In genomic region chr8:46208354-46208753, GRCm38 (mm10) we compare ENCODE assay signal across 9 mouse cellular contexts. TPM values are rescaled to one million over a fixed set of nuclear protein-coding genes. Genes with fewer than 3 reads are reported as not detected.
DNase-seq lines count a peak whose midpoint lies in the region; ATAC-seq and TF ChIP-seq lines count a peak whose summit lies in the region.
"Had no signal": no experiment of that assay in that cellular context is flagged by ENCODE, and none has a peak within 500 bp of the region (broad histone marks: within the 10 kb centered on the region; RNA-seq: fewer than 3 reads in every experiment).

No protein-coding gene starts in this region.

- no peaks in the 10 kb centered on the region for H3K9me3 ChIP-seq in neural tube, embryonic 12.5 days
- no peaks in the 10 kb centered on the region for H3K9me3 ChIP-seq in liver, embryonic 12.5 days (replicated peaks)

- peak overlapping the region; percentile 78 for H3K4me2 ChIP-seq in neural tube, embryonic 12.5 days (replicated peaks)
- H3K4me2 ChIP-seq in liver, embryonic 12.5 days, result no peak overlapping the region

- H3K27me3 ChIP-seq in neural tube, embryonic 12.5 days (replicated peaks), result no peaks in the 10 kb centered on the region
- peaks cover 10% of the 10 kb centered on the region; the same call in 1 of the 2 replicates for H3K27me3 ChIP-seq in liver, embryonic 12.5 days (replicated peaks)
- H3K27me3 ChIP-seq: Patski had no signal

- ATAC-seq in neural tube, embryonic 12.5 days (ENCODE audit: low FRiP score, low read depth), result no peak
- ATAC-seq in liver, embryonic 12.5 days, result no peak
- ATAC-seq in inflammation-experienced regulatory T-cells, adult 6 months, result no peak
- ATAC-seq: Patski had no signal

- DNase-seq in layer of hippocampus, adult 2 months (ENCODE audit: low spot score in 2 of 2), result peak; percentile 34 to 55
- no peak for DNase-seq in layer of hippocampus, adult 9-10 months (ENCODE audit: low spot score)
- peak; percentile 80 to 87 for DNase-seq in cerebellum, postnatal 14 days
- DNase-seq in heart, adult 18-20 months, result peak; percentile 83 to 85
- DNase-seq in kidney, postnatal 25 days, result peak; percentile 24 to 49

- WGBS in neural tube, embryonic 12.5 days, result 90% methylated on average over 12 of the region's 12 CpGs
- WGBS in liver, embryonic 12.5 days (ENCODE audit: insufficient replicate concordance), result 89% methylated on average over 12 of the region's 12 CpGs

- H3K4me1 ChIP-seq in neural tube, embryonic 12.5 days, result peaks cover 24% of the 10 kb centered on the region
- peaks cover 39% of the 10 kb centered on the region for H3K4me1 ChIP-seq in liver, embryonic 12.5 days

- H3K27ac ChIP-seq in layer of hippocampus, adult 2 months, result peak overlapping the region; percentile 98
- H3K27ac ChIP-seq in neural tube, embryonic 12.5 days, result no peak overlapping the region
- H3K27ac ChIP-seq in liver, embryonic 12.5 days, result no peak overlapping the region

- H3K36me3 ChIP-seq in neural tube, embryonic 12.5 days, result peaks cover 55% of the 10 kb centered on the region
- peaks cover 53% of the 10 kb centered on the region for H3K36me3 ChIP-seq in liver, embryonic 12.5 days

- H3K4me3 ChIP-seq in layer of hippocampus, adult 2 months, result peak overlapping the region; percentile 87
- H3K4me3 ChIP-seq in neural tube, embryonic 12.5 days, result no peak overlapping the region
- no peak overlapping the region; the same call in 1 of the 2 replicates for H3K4me3 ChIP-seq in liver, embryonic 12.5 days

- H3K9ac ChIP-seq in neural tube, embryonic 12.5 days, result 0 out of 2 replicates have a peak overlapping the region, but pooled peaks have one; percentile 13
- no peak overlapping the region for H3K9ac ChIP-seq in liver, embryonic 12.5 days

- TF ChIP-seq CTCF in layer of hippocampus, adult 2 months (conservative IDR thresholded peaks at IDR 0.05), result no peak

RNA-seq across cellular contexts. Expression of gene Slc25a4, which starts 2.7 kb away (rescaled TPM):
- 100 to 1,000 TPM; 549 to 572 TPM for total RNA-seq in layer of hippocampus, adult 2 months (2021)
- total RNA-seq in heart, adult 18-20 months (2021), result 1,000 to 10,000 TPM; 4,817 to 5,383 TPM
- polyA plus RNA-seq in neural tube, embryonic 12.5 days (2016; fragmentation: Nextera tagmentation; extraction: Ambion mirVana), result 612 and 635 TPM in 2 replicates
- polyA plus RNA-seq in liver, embryonic 12.5 days (2016; fragmentation: Nextera tagmentation; extraction: Ambion mirVana), result 144 and 148 TPM in 2 replicates
- polyA plus RNA-seq in inflammation-experienced regulatory T-cells, adult 6 months (2017; shearing (Covaris generic)), result 100 to 1,000 TPM; 166 to 235 (median 173) TPM

RNA-seq across cellular contexts. Expression of gene Snx25, which starts 56.4 kb away (rescaled TPM):
- total RNA-seq in layer of hippocampus, adult 2 months (2021), result 10 to 100 TPM; 41.8 to 45.3 TPM
- total RNA-seq in heart, adult 18-20 months (2021), result 1 to 10 TPM; 8.1 to 8.3 TPM
- 6.7 and 9.1 TPM in 2 replicates for polyA plus RNA-seq in neural tube, embryonic 12.5 days (2016; fragmentation: Nextera tagmentation; extraction: Ambion mirVana)
- polyA plus RNA-seq in liver, embryonic 12.5 days (2016; fragmentation: Nextera tagmentation; extraction: Ambion mirVana), result 5.7 and 6.2 TPM in 2 replicates
- 10 to 100 TPM in 2 of 3 experiments, 1 to 10 TPM in 1; 9.7 to 11.4 (median 11.0) TPM for polyA plus RNA-seq in inflammation-experienced regulatory T-cells, adult 6 months (2017; shearing (Covaris generic))

RNA-seq across cellular contexts. Expression of gene Cfap97, which starts 56.8 kb away (rescaled TPM):
- 10 to 100 TPM; 25.2 to 26.2 TPM for total RNA-seq in layer of hippocampus, adult 2 months (2021)
- total RNA-seq in heart, adult 18-20 months (2021), result 10 to 100 TPM; 11.3 to 13.4 TPM
- polyA plus RNA-seq in neural tube, embryonic 12.5 days (2016; fragmentation: Nextera tagmentation; extraction: Ambion mirVana), result 21.2 and 23.1 TPM in 2 replicates
- polyA plus RNA-seq in liver, embryonic 12.5 days (2016; fragmentation: Nextera tagmentation; extraction: Ambion mirVana), result 12.1 and 12.5 TPM in 2 replicates
- polyA plus RNA-seq in inflammation-experienced regulatory T-cells, adult 6 months (2017; shearing (Covaris generic)), result 10 to 100 TPM; 25.0 to 44.3 (median 33.7) TPM
